Mouse (Mus musculus) midbrain, embryonic 13.5 days (tissue): Measurements from ENCODE around the gene Klk13. TPM values are rescaled to one million over a fixed set of nuclear protein-coding genes. Genes with fewer than 3 reads are reported as not detected.

Source experiments
- ATAC-seq: fragments of 200-750 bp; cut with Nextera tagmentation; 2 replicates; pipeline ENCODE4 v1.8.0; 2017; ENCODE audit warnings: mild to moderate bottlenecking, moderate TSS enrichment, moderate library complexity
- H3K27ac ChIP-seq: fragments of 300-500 bp; sonication (generic); 2 replicates; pipeline ENCODE4 v1.5.1; 2015; ENCODE audit warnings: inconsistent platforms, mild to moderate bottlenecking, moderate library complexity
- H3K27me3 ChIP-seq: fragments of 300-500 bp; sonication (generic); 2 replicates; pipeline ENCODE4 v1.6.1; 2015; ENCODE audit warnings: mild to moderate bottlenecking, inconsistent platforms
- H3K36me3 ChIP-seq: fragments of 300-500 bp; sonication (generic); 2 replicates; pipeline ENCODE4 v1.6.1; 2015; ENCODE audit warnings: mild to moderate bottlenecking, inconsistent platforms
- H3K4me1 ChIP-seq: fragments of 300-500 bp; sonication (generic); replicated peaks from 2 replicates; pipeline ENCODE4 v1.6.1; 2015; ENCODE audit warnings: inconsistent platforms
- H3K4me2 ChIP-seq: fragments of 300-500 bp; sonication (generic); replicated peaks from 2 replicates; pipeline ENCODE4 v1.6.1; 2015; ENCODE audit warnings: moderate library complexity, mild to moderate bottlenecking, inconsistent platforms
- H3K4me3 ChIP-seq: fragments of 300-500 bp; sonication (generic); replicated peaks from 2 replicates; pipeline ENCODE4 v1.5.1; 2015; ENCODE audit warnings: mild to moderate bottlenecking, inconsistent platforms
- H3K9ac ChIP-seq: fragments of 300-500 bp; sonication (generic); replicated peaks from 2 replicates; pipeline ENCODE4 v1.6.1; 2015; ENCODE audit warnings: mild to moderate bottlenecking, inconsistent platforms
- H3K9me3 ChIP-seq: fragments of 300-500 bp; sonication (generic); 2 replicates; pipeline ENCODE4 v1.6.1; 2016; ENCODE audit warnings: mild to moderate bottlenecking, inconsistent platforms
- WGBS: fragments of 180-500 bp; shearing (Covaris S2); methylation state at CpG from one replicate; pipeline ENCODE4 v1.1.7; 2015; 5-methylcytosine and 5-hydroxymethylcytosine counted together
- polyA plus RNA-seq: library from polyadenylated mRNA; unstranded; fragments of >200 nt; fragmentation: Nextera tagmentation; extraction: Ambion mirVana; gene quantifications from 2 replicates; pipeline ENCODE4 v1.2.1, GENCODE M21; 2015

Gene Klk13
- polyA plus RNA-seq, 1 experiment from 2014 or later = not detected

DNA sequence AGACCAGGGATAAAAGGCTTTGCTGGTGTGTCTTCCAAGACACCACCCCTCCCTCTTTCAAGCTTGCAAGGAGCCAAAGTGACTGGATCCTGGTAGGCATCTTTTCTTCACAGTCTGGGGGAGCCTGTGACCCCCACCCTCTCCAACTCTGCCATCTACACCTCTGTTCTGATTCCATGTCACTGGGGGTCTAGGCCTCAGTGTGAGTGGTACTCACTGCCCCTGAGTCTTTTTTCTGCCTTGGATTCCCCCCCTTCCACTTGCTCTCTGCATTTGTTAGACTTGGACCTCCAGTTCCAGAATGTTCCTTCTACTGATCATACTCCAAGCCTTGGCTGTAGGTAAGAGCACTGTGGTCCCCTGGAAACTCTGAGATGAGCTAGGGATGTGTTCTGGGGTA, 22.2 kb upstream of the Klk13 start, which contains the start of gene Klk14:
Klk14 (plus strand) TSS at position 301 of the 400 bp plus-strand sequence.
- no peaks in the 10 kb centered on the region for H3K36me3 ChIP-seq
- no peaks in the 10 kb centered on the region for H3K27me3 ChIP-seq
- no peak within 1 kb of the TSS for H3K9ac ChIP-seq
- no peak within 1 kb of the TSS for H3K4me3 ChIP-seq
- H3K9me3 ChIP-seq = no peaks in the 10 kb centered on the region
- H3K4me1 ChIP-seq = no peaks in the 10 kb centered on the region
- H3K27ac ChIP-seq = no peak within 1 kb of the TSS
- ATAC-seq = no peak
- H3K4me2 ChIP-seq = no peak within 1 kb of the TSS

DNA sequence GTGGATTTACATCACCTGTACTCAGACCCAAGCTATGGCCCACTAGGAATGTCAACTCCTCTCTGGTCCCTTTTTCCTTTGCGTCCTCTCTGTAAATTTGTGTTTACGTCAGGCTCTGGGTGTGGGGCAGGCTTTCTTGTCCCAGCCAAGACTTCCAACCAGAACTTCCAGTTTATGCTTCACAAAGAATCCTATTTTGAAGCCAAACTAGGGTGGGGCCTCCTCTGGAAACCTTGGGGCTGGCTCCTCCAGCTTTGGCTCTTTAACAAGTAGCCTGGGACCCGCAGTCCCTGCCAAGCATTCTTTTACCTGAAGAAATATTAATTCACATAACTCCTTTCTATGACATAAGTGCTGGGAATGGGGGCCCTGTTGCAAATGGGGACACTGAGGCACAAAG, 2.3 kb upstream of the Klk13 start:
- H3K36me3 ChIP-seq = no peaks in the 10 kb centered on the region
- peaks cover 11% of the 10 kb centered on the region; the same call in 1 of the 2 replicates for H3K4me1 ChIP-seq
- no peak overlapping the region for H3K4me2 ChIP-seq
- H3K9ac ChIP-seq = no peak overlapping the region
- H3K4me3 ChIP-seq = no peak overlapping the region
- no peaks in the 10 kb centered on the region for H3K9me3 ChIP-seq
- no peak for ATAC-seq
- 0 out of 2 replicates have a peak, but pooled peaks cover 6% of the 10 kb centered on the region for H3K27me3 ChIP-seq
- no peak overlapping the region for H3K27ac ChIP-seq
- WGBS = 85% methylated on average over 3 of the region's 3 CpGs

DNA sequence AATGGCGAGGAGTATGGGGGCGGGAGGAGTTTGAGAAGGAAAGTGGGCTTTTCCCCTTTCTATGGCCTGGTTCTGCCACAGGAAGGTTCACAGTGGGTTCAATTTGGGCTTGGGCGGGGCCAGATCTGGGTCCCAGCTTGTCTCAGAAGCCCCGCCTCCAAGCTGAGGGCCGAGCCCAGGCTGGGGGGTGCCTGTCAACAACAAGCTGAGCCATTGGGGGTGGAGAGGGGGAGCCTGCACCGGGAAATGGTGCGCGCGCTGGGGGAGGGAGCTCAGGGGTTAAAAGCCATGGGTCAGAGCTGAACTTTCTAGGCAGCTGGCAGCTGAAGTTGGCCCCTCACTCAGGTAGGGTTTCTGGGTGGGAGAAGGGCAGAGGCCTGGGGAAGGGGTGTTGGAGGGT, 550 bp downstream of the Klk13 start:
- Histone ChIP-seq H3K36me3 (no peaks in the 10 kb centered on the region), H3K27me3 (0 out of 2 replicates have a peak, but pooled peaks cover 6% of the 10 kb centered on the region), H3K4me3 (no peak overlapping the region), H3K4me1 (peaks cover 11% of the 10 kb centered on the region; the same call in 1 of the 2 replicates), H3K9me3 (no peaks in the 10 kb centered on the region), H3K27ac (no peak overlapping the region), H3K9ac (no peak overlapping the region; the same call in 1 of the 2 replicates), H3K4me2 (peak overlapping the region; percentile 13; the same call in 1 of the 2 replicates)
- no peak for ATAC-seq
- WGBS = 8% methylated on average over 9 of the region's 9 CpGs

DNA sequence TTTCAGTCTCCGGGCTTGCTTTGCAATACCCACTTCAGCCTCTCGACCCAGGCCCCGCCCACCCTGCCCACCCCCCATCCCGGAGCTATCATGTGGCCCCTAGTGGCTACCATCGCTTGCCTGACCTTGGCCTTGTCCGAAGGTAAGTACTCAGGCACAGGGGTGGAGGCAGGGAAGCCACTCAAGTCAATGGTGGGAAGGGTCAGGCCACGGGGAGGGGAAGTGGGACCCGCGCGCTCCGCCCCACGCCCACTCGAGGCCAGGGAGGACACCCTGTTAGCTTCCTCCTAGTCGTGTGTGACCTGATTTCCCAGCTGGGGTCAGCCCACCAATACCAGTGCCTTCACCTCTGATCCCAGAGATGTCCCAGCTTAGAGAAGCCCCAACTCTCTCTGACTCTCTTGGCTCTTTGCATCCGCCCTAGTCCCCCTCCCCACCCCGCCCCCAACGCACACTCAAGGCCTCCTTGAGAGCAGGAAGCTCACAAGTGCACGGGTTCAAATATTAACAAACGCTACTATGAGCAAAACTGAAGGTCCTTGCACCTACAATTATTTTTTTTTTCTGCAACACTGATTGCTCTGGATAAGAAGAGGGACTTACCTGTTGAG, 1.5 kb downstream of the Klk13 start:
- 6% methylated on average over 16 of the region's 19 CpGs for WGBS
- Histone ChIP-seq H3K9ac (no peak overlapping the region), H3K27me3 (0 out of 2 replicates have a peak, but pooled peaks cover 6% of the 10 kb centered on the region), H3K27ac (no peak overlapping the region), H3K4me3 (no peak overlapping the region), H3K36me3 (no peaks in the 10 kb centered on the region), H3K4me2 (0 out of 2 replicates have a peak overlapping the region, but pooled peaks have one; percentile 6), H3K9me3 (no peaks in the 10 kb centered on the region), H3K4me1 (peaks cover 11% of the 10 kb centered on the region; the same call in 1 of the 2 replicates)
- no peak for ATAC-seq

DNA sequence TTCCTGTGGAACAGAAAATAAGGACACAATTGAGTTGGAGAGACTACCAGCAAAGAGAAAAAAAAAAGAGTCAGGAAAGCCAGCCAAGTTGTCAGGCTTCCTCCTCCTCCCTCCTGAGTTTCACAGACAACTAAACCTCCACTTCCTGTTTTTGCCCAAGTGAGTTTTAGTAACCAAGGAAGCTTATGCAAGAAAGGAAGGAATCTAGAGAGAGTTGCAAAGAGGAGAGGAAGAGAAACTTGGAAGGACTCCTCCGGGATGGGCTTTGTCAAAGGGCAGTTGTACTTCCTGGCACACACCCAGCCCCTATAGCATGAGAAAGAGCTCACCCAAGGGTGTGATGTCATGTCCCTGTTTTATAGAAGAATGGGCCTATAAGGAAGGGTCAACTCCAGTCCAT, 35.4 kb downstream of the Klk13 start:
- H3K9ac ChIP-seq = no peak overlapping the region
- no peaks in the 10 kb centered on the region for H3K27me3 ChIP-seq
- H3K36me3 ChIP-seq = no peaks in the 10 kb centered on the region
- WGBS = 48% methylated on average over 1 of the region's 1 CpGs
- no peak overlapping the region for H3K4me3 ChIP-seq
- no peaks in the 10 kb centered on the region for H3K4me1 ChIP-seq
- H3K27ac ChIP-seq = no peak overlapping the region
- H3K4me2 ChIP-seq = no peak overlapping the region
- ATAC-seq = no peak
- H3K9me3 ChIP-seq = no peaks in the 10 kb centered on the region

DNA sequence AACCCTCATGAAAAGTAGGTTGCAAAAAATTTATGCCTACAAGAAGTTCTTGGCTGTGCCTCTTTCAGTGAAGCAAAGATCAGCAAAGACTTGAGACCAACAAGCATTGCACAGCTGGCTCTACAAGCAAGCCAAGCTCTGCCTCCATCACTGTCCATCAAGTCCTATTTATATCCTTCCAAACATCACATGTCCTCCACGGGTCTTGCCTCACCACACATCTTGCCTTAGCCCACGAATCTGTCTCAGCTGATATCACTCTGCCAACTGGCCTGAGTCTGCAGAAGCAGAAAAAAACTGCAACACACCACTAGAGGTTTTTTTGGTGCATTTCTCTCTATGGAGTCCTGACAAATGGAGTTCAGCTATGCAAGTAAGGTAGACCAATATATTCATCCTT, 40.4 kb downstream of the Klk13 start:
- Histone ChIP-seq H3K9me3 (no peaks in the 10 kb centered on the region), H3K4me1 (no peaks in the 10 kb centered on the region), H3K4me2 (no peak overlapping the region), H3K9ac (no peak overlapping the region), H3K4me3 (no peak overlapping the region), H3K36me3 (no peaks in the 10 kb centered on the region), H3K27me3 (no peaks in the 10 kb centered on the region), H3K27ac (no peak overlapping the region)
- ATAC-seq = no peak
- WGBS = 80% methylated on average over 2 of the region's 2 CpGs

DNA sequence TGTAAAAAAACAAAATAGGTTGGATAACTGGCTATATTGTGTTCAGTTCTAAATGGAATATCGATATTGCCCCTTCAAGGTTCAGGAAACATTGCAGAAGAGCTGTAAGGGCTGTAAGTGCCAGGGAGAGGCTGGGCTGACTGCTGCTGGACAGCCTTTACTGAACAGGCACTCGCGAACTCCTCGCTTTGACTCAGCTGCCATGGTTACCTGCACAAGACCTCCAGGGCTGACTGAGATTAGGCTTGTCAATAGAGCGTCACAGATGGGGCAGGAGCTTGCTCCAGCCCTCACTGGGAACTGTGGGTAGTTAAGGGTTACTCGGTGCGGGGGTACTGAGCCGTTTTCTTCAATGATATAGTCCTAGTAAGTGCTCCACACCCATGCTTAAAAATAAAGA, 54.1 kb downstream of the Klk13 start:
- Histone ChIP-seq H3K4me2 (no peak overlapping the region), H3K27ac (no peak overlapping the region), H3K4me1 (no peaks in the 10 kb centered on the region), H3K36me3 (no peaks in the 10 kb centered on the region), H3K9ac (no peak overlapping the region), H3K9me3 (no peaks in the 10 kb centered on the region), H3K27me3 (no peaks in the 10 kb centered on the region), H3K4me3 (no peak overlapping the region)
- 35% methylated on average over 8 of the region's 8 CpGs for WGBS
- peak; percentile 58 for ATAC-seq

DNA sequence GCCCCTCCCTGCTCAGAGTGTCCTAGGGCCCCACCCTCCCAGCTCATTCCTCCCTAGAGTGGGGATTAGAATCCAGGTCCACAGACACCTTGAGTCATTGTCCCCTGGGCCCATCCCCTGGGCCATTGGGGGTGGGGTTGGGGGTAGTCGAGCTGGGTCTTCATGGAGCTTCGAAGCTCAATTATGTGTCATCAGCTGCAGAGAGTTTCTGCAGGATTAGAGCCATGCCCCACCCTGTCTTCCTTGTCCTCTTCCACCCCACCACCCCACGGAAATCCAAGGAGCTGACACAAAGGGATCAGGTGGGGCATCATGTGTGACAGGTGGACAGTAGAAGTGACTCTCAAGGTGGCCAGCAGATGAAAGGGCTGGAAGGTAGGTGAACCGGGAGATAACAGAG, 56.2 kb downstream of the Klk13 start, which contains the start of gene Klk12:
Klk12 (plus strand) TSS at position 301 of the 400 bp plus-strand sequence.
- H3K4me2 ChIP-seq = no peak within 1 kb of the TSS
- H3K36me3 ChIP-seq = no peaks in the 10 kb centered on the region
- H3K4me1 ChIP-seq = no peaks in the 10 kb centered on the region
- no peaks in the 10 kb centered on the region for H3K9me3 ChIP-seq
- no peak within 1 kb of the TSS for H3K4me3 ChIP-seq
- no peak for ATAC-seq
- H3K9ac ChIP-seq = no peak within 1 kb of the TSS
- no peaks in the 10 kb centered on the region for H3K27me3 ChIP-seq
- 88% methylated on average over 4 of the region's 4 CpGs for WGBS
- no peak within 1 kb of the TSS for H3K27ac ChIP-seq

DNA sequence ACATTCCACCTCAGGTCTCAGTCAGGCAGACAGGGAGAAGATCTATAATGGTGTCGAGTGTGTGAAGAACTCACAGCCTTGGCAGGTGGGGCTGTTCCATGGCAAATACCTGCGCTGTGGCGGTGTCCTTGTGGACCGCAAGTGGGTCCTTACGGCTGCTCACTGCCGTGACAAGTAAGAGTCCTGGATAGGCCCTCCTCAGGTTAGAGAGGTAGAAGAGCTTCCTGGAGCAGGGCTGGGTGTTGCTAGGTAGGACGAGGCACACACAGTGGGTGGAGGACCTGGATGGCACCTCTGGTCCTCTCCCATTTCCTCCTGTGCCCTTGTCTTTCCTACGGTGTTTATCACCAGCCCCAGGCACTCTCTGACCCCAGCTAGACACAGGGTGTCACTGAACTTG, 57.3 kb downstream of the Klk13 start:
- no peak overlapping the region for H3K4me2 ChIP-seq
- peaks cover under 1% of the 10 kb centered on the region for H3K4me1 ChIP-seq
- WGBS = 96% methylated on average over 8 of the region's 8 CpGs
- no peaks in the 10 kb centered on the region for H3K27me3 ChIP-seq
- no peak overlapping the region for H3K27ac ChIP-seq
- H3K9ac ChIP-seq = no peak overlapping the region
- H3K4me3 ChIP-seq = no peak overlapping the region
- H3K9me3 ChIP-seq = no peaks in the 10 kb centered on the region
- no peak for ATAC-seq
- no peaks in the 10 kb centered on the region for H3K36me3 ChIP-seq

DNA sequence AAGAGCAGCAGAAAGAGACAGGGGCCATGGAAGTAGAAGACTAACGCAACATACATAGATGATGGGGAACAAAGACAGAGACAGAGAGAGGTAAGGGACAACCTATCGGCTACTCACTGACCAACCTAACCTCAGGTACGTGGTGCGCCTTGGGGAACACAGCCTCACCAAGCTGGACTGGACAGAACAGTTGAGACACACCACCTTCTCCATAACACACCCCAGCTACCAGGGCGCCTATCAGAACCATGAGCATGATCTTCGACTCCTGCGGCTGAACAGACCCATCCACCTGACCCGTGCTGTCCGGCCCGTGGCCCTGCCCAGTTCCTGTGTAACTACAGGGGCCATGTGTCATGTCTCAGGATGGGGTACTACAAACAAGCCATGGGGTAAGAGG, 58.3 kb downstream of the Klk13 start:
- H3K4me2 ChIP-seq = no peak overlapping the region
- H3K4me1 ChIP-seq = peaks cover 6% of the 10 kb centered on the region
- no peaks in the 10 kb centered on the region for H3K27me3 ChIP-seq
- no peak overlapping the region for H3K27ac ChIP-seq
- ATAC-seq = no peak
- no peak overlapping the region for H3K9ac ChIP-seq
- no peaks in the 10 kb centered on the region for H3K9me3 ChIP-seq
- no peaks in the 10 kb centered on the region for H3K36me3 ChIP-seq
- no peak overlapping the region for H3K4me3 ChIP-seq
- WGBS = 96% methylated on average over 10 of the region's 10 CpGs

DNA sequence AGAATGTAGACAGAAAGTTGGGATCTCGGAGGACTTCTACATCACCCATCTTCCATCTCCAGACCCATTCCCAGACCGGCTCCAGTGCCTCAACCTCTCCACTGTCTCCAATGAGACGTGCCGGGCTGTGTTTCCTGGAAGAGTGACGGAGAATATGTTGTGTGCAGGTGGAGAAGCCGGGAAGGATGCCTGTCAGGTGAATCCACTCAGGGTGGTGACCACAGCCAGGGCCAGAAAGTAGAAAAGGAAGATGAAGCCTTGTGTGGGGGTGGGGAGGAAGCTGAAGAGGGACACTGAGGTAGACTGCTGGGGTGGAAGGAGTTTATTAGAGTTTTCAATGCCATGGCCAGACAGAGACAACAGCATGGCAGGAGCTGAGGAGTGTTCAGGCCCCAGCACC, 59.5 kb downstream of the Klk13 start:
- Histone ChIP-seq H3K27me3 (no peaks in the 10 kb centered on the region), H3K36me3 (no peaks in the 10 kb centered on the region), H3K27ac (no peak overlapping the region), H3K4me2 (no peak overlapping the region), H3K4me3 (no peak overlapping the region), H3K4me1 (peaks cover 6% of the 10 kb centered on the region), H3K9me3 (no peaks in the 10 kb centered on the region), H3K9ac (no peak overlapping the region)
- no peak for ATAC-seq
- 96% methylated on average over 6 of the region's 6 CpGs for WGBS

DNA sequence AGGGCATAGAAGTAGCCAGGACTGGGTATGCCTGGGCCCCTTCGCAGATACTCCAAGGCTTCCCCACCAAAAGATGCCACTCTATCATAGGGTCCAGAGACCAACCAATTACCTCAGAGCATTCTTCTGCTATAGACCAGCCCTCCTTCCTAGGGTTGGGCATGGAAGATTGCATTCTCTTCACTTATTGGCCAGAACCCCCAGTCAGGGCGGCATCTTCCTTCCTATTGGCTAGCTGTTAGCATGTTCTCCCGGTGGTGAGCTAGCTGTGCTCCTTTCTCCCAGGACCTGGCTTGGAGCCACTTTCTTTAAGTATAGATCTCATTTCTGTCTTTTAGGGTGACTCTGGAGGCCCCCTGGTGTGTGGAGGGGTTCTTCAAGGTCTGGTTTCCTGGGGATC, 60.5 kb downstream of the Klk13 start:
- Histone ChIP-seq H3K27ac (no peak overlapping the region), H3K4me3 (no peak overlapping the region), H3K4me1 (peaks cover 6% of the 10 kb centered on the region), H3K36me3 (no peaks in the 10 kb centered on the region), H3K9me3 (no peaks in the 10 kb centered on the region), H3K9ac (no peak overlapping the region), H3K4me2 (no peak overlapping the region), H3K27me3 (no peaks in the 10 kb centered on the region)
- WGBS = 70% methylated on average over 3 of the region's 3 CpGs
- ATAC-seq = no peak

DNA sequence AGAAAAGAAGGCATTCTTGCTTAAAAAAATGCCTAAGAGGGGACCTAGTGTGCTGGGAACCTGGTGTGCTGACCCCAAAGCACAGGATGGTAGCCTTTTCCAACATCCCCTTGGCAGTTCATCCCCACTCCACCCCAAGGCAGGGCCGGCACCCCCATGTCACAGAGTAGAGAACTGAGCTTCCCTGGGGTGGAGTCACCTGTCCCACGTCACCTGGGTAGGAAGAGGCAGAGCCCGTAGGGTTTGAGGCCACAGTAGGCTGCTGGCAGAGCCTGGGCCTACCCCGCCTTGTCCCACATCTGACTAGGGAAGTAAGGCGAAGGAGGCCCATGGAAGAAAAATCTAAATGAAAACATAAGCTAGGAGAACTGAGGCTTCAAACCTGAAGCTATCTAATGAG, 62.0 kb downstream of the Klk13 start, which contains the start of gene Klk11:
Klk11 (plus strand) TSS at position 241 of the 400 bp plus-strand sequence.
- no peak within 1 kb of the TSS for H3K9ac ChIP-seq
- H3K4me1 ChIP-seq = peaks cover 6% of the 10 kb centered on the region
- H3K27me3 ChIP-seq = no peaks in the 10 kb centered on the region
- H3K4me3 ChIP-seq = no peak within 1 kb of the TSS
- H3K4me2 ChIP-seq = no peak within 1 kb of the TSS
- H3K36me3 ChIP-seq = no peaks in the 10 kb centered on the region
- no peak within 1 kb of the TSS for H3K27ac ChIP-seq
- WGBS = 95% methylated on average over 5 of the region's 5 CpGs
- ATAC-seq = no peak
- H3K9me3 ChIP-seq = no peaks in the 10 kb centered on the region
